Mouse (Mus musculus) liver, adult 2 months (tissue): Measurements from ENCODE around the gene Cacnb4. TPM values are rescaled to one million over a fixed set of nuclear protein-coding genes. Genes with fewer than 3 reads are reported as not detected.

Source experiments
- DNase-seq: peaks from one replicate; pipeline ENCODE4 v3.0.0-alpha.2; 2011; ENCODE audit warnings: low read depth, low spot score; ENCODE audit errors: extremely low read depth
- H3K27ac ChIP-seq: fragments of 200-500 bp; replicated peaks from 2 replicates; pipeline ENCODE4 v1.5.1; 2012; ENCODE audit warnings: low read depth, mild to moderate bottlenecking, control low read depth, inconsistent platforms, low read length; ENCODE audit not compliant: insufficient read depth
- H3K27me3 ChIP-seq: fragments of 200-500 bp; 2 replicates; pipeline ENCODE4 v1.6.1; 2012; ENCODE audit warnings: mild to moderate bottlenecking, moderate library complexity, low read length, inconsistent platforms; ENCODE audit not compliant: control insufficient read depth, insufficient read depth
- H3K36me3 ChIP-seq: fragments of 200-500 bp; 2 replicates; pipeline ENCODE4 v1.6.1; 2012; ENCODE audit warnings: low read length, inconsistent platforms; ENCODE audit not compliant: control insufficient read depth, insufficient read depth
- H3K4me1 ChIP-seq: fragments of 200-500 bp; 2 replicates; pipeline ENCODE4 v1.6.1; 2011; ENCODE audit warnings: low read length; ENCODE audit not compliant: control insufficient read depth, insufficient read depth
- H3K4me3 ChIP-seq: fragments of 200-500 bp; 2 replicates; pipeline ENCODE4 v1.5.1; 2011; ENCODE audit warnings: low read depth, mild to moderate bottlenecking, control low read depth, low read length, moderate library complexity; ENCODE audit not compliant: insufficient read depth
- H3K79me2 ChIP-seq: fragments of 200-500 bp; 2 replicates; pipeline ENCODE4 v1.6.1; 2012; ENCODE audit warnings: inconsistent platforms, mild to moderate bottlenecking, low read length, moderate library complexity; ENCODE audit not compliant: control insufficient read depth, insufficient read depth
- H3K9ac ChIP-seq: fragments of 200-500 bp; 2 replicates; pipeline ENCODE4 v1.6.1; 2012; ENCODE audit warnings: low read depth, mild to moderate bottlenecking, control low read depth, inconsistent platforms, low read length
- CTCF ChIP-seq: fragments of 200-500 bp; IDR thresholded peaks from 2 replicates; pipeline ENCODE4 v1.5.1; 2011; ENCODE audit warnings: low read depth, low read length, control low read depth
- POLR2A ChIP-seq: fragments of 200-500 bp; IDR thresholded peaks from 2 replicates; pipeline ENCODE4 v1.6.1; 2011; ENCODE audit warnings: low read length, control low read depth; ENCODE audit not compliant: insufficient read depth; ENCODE audit errors: extremely low read depth
- WGBS: fragments of 180-500 bp; shearing (Covaris S2); methylation state at CpG from one replicate; pipeline ENCODE4 v1.1.7; 2018; 5-methylcytosine and 5-hydroxymethylcytosine counted together
- polyA plus RNA-seq: library from polyadenylated mRNA; depleted of rRNA; stranded (reverse); fragments of >200 nt; gene quantifications from 2 replicates; pipeline ENCODE4 v1.2.3, GENCODE M21; 2012
- total RNA-seq: library from RNA; depleted of rRNA; stranded (reverse); fragments of >200 nt; gene quantifications from 2 replicates; pipeline ENCODE4 v1.2.3, GENCODE M21; 2014

Cacnb4 gene
- total and polyA plus RNA-seq, 2 experiments, result 0.01 TPM; not detected in 1

DNA sequence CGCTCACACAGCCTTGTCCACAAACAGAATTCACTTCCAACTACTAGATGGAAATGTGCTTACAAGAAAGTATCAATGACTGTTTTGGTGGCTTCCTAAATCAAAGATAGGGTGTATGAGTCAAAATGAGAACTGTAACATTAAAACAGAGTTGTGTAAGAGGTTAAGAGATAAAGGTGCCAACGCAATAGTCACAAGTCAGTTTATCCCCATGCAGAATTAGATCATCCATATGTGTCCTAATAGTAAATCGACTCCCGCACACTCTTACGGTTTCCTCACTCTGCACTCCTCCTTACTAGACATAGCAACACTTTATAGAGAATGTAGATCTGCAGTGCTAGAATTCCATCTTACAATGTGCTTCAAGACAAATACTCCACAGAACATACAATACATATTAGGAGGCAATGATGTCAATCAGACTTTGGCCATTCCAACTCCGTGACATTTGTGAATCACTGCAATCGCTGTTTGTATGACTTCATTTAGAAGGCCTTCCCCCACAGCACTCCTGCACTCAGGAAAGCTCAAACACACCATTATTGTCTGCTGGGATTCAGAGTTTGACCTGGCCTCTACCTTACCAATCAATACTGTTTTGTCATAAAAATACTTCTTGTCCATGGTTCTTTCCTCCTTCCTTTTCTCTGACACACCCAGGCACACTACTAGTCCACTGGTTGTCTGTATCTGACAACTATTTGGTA is 256.5 kb downstream of the Cacnb4 start:
- TF ChIP-seq CTCF (no peak), POLR2A (no peak)
- H3K36me3 ChIP-seq, result peaks cover 8% of the 10 kb centered on the region
- peaks cover 29% of the 10 kb centered on the region for H3K4me1 ChIP-seq
- H3K79me2 ChIP-seq, result peaks cover 43% of the 10 kb centered on the region
- DNase-seq, result peak; percentile 89
- peak overlapping the region; percentile 4; the same call in 1 of the 2 replicates for H3K4me3 ChIP-seq
- H3K27me3 ChIP-seq, result no peaks in the 10 kb centered on the region
- WGBS, result 28% methylated on average over 7 of the region's 7 CpGs
- H3K9ac ChIP-seq, result no peak overlapping the region
- no peak overlapping the region; the same call in 1 of the 2 replicates for H3K27ac ChIP-seq

DNA sequence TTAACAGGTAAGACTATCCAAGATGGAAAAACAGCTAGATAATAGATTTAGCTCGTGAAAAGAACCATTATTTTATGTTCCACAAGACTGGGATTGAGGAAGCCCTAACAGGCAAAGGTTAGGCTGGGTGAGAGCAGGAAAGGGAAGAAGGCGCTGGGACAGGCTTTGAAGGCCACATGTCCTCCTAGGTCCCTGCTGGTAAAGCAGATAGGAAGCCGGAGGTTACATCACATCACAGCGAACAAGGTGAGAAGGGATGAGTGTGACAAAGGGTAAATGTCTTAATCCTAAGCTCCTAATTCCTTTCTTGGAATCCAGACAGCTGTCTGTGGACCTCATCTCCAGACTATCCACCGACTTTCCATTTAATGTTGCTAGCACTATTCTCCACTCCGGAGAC is 257.3 kb downstream of the Cacnb4 start:
- no peak overlapping the region for H3K9ac ChIP-seq
- no peaks in the 10 kb centered on the region for H3K27me3 ChIP-seq
- 21% methylated on average over 6 of the region's 6 CpGs for WGBS
- H3K4me3 ChIP-seq, result no peak overlapping the region
- peaks cover 8% of the 10 kb centered on the region for H3K36me3 ChIP-seq
- peak; percentile 35 for DNase-seq
- peaks cover 40% of the 10 kb centered on the region for H3K79me2 ChIP-seq
- H3K27ac ChIP-seq, result peak overlapping the region; percentile 37; the same call in 1 of the 2 replicates
- no peak for TF ChIP-seq CTCF
- no peak for TF ChIP-seq POLR2A
- peaks cover 29% of the 10 kb centered on the region for H3K4me1 ChIP-seq

DNA sequence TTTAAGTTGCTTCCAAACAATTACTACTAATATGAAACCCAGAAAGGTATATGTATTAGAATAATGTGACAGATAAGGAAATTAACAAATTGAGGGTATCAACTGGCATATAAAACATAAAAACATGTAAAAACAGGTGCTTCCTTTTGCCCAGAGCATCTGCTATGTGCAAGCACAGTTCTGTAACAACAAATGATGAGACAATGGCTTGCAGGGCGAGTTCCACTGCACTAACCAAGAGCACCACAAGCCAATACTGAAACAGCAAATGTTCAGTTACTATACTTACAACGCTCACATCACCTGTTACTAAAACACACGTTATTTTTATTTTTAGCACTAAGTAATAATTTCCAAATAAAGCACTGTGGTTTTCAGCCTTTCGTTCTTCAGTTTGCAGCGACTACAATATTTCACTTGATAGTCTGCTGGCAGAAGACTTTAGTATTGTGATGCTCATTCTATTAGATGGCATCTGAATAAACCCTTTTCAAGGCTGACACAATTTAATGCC is 264.1 kb downstream of the Cacnb4 start:
- H3K27me3 ChIP-seq, result no peaks in the 10 kb centered on the region
- H3K79me2 ChIP-seq, result peaks cover 9% of the 10 kb centered on the region
- DNase-seq, result no peak
- H3K4me1 ChIP-seq, result 0 out of 2 replicates have a peak, but pooled peaks cover 2% of the 10 kb centered on the region
- WGBS, result 97% methylated on average over 5 of the region's 5 CpGs
- H3K4me3 ChIP-seq, result no peak overlapping the region
- H3K36me3 ChIP-seq, result peaks cover 44% of the 10 kb centered on the region
- H3K27ac ChIP-seq, result no peak overlapping the region
- H3K9ac ChIP-seq, result no peak overlapping the region
- TF ChIP-seq POLR2A, result no peak
- TF ChIP-seq CTCF, result no peak

DNA sequence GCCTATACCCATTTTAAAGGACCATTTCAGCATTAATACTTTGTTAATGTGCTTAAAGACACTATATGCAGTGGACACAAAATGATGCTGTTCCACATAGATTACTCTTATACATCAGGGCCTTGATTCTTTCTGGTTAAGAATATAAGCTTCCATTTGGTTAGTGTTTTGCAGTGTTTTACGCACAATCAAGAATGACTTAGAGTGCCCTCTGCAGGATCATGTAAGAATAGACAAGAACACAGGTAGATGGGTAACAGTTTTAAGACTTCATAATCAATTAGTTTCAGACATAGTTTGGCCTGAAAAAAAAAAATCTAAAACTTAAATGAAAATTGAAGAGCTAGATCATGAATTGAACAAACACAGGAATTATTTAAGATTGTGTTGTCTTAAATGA is 270.2 kb downstream of the Cacnb4 start:
- Histone ChIP-seq H3K27me3 (no peaks in the 10 kb centered on the region), H3K9ac (no peak overlapping the region), H3K4me1 (no peaks in the 10 kb centered on the region; the same call in 1 of the 2 replicates), H3K27ac (no peak overlapping the region), H3K36me3 (peaks cover 64% of the 10 kb centered on the region), H3K79me2 (no peaks in the 10 kb centered on the region), H3K4me3 (no peak overlapping the region)
- TF ChIP-seq CTCF (peak; percentile 58), POLR2A (no peak)
- WGBS, result 47% methylated on average over 1 of the region's 1 CpGs
- peak; percentile 47 for DNase-seq

DNA sequence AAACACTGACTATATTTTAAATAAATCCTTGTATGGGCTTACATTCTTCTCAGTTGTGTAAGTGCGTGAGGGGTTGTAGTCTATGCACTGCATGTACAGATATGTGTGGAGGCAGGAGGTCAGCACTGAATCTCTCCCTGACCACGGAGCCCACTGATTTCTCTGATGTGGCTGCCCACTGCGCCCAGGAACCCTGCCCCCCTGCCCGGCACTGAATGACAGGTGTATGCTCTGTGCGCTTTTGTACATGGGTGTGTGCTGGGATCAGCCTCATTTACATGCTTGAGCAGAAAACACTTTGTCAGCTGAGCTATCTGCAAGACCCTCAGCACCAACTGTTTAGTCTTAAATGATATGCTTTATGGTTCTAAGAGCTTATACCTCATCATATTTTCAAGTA is 271.4 kb downstream of the Cacnb4 start:
- peaks cover 60% of the 10 kb centered on the region for H3K36me3 ChIP-seq
- no peak overlapping the region for H3K27ac ChIP-seq
- H3K9ac ChIP-seq, result no peak overlapping the region
- 98% methylated on average over 5 of the region's 5 CpGs for WGBS
- no peak for DNase-seq
- no peaks in the 10 kb centered on the region; the same call in 1 of the 2 replicates for H3K4me1 ChIP-seq
- H3K27me3 ChIP-seq, result no peaks in the 10 kb centered on the region
- TF ChIP-seq CTCF, result no peak
- TF ChIP-seq POLR2A, result no peak
- no peak overlapping the region for H3K4me3 ChIP-seq
- no peaks in the 10 kb centered on the region for H3K79me2 ChIP-seq

DNA sequence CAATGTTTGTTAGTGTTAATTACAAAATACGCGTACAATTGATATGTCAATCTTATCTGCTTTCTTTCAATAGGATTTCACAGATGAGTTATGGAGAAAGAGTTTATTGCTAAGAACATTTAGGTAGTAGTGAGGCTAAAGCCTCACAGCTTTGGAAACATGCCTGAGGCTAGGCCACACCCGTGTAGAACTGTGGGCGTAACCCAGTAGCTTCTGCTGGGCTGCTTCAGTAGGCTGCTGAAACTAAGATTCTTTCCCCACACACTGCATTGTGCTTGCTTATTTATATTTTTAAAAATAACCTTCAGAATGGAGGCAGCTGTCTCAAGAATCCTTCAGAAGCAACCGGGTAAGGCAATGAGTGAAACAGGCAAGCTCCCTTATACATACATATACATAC is 282.1 kb downstream of the Cacnb4 start:
- Histone ChIP-seq H3K79me2 (no peaks in the 10 kb centered on the region), H3K9ac (no peak overlapping the region), H3K4me1 (no peaks in the 10 kb centered on the region), H3K27me3 (no peaks in the 10 kb centered on the region), H3K4me3 (no peak overlapping the region), H3K36me3 (peaks cover 6% of the 10 kb centered on the region), H3K27ac (no peak overlapping the region)
- no peak for TF ChIP-seq CTCF
- no peak for TF ChIP-seq POLR2A
- DNase-seq, result no peak
- WGBS, result 81% methylated on average over 5 of the region's 5 CpGs
